Mouse (Mus musculus) kidney, postnatal 14 days (tissue): Measurements from ENCODE around the gene Gm16253.
A peak's percentile ranks its signal among the peaks of the same experiment; 100 is the strongest.

Experiments used
- DNase-seq: peaks from one replicate; pipeline ENCODE4 v3.0.0; 2022; ENCODE audit warnings: mixed read lengths

The Gm16253 gene

GRCm38 (mm10) chr3:96576690-96577541, at the start of gene Gm16253:
Gene Gm16253, plus strand, starts transcription at chr3:96576984.
- DNase-seq: peak; percentile 93

DNA sequence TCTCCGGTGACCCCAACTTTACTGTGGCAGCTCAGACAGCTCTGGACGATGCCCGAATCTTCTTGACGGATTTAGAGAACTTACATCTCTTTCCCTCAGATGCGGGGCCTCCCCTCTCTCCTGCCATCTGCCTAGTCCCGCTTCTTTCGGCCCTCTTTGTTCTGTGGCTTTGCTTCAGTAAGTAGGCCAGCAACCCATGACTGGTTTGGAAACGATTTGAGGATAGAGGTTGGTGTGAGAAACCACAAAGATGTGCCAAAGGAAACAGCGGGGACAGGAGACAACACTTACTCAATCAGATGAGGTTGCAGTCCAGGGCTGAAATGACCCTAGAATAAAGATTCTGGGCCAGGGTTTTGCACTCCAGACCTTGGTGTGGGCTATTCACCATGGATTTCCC, 48.3 kb upstream of the Gm16253 start:
- no peak for DNase-seq

DNA sequence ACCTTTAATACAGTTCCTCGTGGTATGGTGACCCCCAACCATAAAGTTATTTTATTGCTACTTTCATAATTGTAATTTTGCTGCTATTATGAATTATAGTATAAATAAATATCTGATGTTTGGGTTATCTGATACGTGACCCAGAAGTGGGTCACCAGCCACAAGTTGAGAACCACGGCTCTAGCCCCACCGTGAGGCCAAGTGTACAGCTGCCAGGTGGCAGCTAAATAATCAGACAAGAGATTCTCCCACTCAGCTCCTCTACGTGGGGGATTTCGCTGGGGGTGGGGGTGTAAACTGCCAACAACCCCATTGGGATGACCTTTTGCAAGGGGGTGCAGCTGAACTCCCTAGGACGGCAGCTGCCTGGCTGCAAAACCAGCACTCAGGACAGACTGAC, 44.7 kb upstream of the Gm16253 start:
- DNase-seq: no peak

DNA sequence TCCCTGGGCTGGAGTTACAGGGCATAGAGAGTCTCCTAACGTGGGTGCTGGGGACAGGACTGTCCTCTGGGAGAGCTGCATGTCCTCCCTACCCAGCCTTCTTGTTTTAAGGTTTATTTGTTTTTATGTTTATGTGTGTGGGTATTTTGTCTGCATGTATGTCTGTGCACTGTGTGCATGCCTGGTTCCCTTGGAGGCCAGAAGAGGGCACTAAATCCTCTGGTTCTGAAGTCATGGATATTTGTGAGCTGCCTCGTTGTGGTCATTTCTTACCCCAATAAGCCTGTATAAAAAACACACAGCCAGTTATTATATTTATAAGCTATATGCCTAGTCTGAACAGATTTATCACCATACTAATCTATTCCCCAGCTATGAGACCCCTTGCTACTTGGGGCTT, 42.5 kb upstream of the Gm16253 start:
- no peak for DNase-seq

- no peak for DNase-seq
Measured at GRCm38 (mm10) chr3:96539316-96539715, 37.5 kb upstream of the Gm16253 start.

GRCm38 (mm10) chr3:96540740-96541139, 36.0 kb upstream of the Gm16253 start:
- no peak for DNase-seq

DNA sequence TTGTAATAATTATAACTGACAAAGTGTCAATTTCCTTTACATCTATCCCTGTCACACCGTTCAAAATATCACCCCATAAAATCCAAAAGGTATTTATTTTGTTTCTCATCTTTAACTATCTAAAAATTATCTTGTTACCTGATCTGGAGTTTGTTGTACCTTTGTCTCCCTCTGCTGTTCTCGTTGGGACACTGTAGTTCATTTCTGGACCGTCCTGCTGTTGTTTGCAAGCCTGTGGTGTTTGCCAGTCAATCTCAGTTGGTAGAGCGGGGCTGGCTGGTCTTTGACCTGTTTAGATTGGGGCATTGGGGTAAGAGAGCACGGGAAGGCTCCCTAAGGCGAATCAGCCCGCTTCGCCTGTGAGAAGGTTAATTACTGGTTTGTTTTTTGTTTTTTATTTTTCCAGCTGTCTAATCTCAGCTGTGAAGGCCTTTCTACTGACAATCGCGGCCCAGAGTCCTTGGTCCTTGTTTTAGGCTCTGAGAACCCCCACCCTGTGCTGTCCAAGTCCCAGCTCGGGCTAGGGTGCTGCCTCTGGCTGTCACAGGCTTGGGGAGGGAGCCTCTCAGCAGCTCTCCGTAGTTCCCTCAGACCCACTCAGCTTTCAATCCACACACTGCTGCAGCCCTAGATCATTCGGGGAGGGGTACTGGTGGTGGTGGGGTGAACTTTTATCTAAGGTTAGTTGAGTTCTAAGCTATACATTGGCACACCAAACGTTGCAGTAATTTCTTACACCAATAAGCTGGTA, 35.3 kb upstream of the Gm16253 start:
- no peak for DNase-seq

- DNase-seq: no peak
Measured at GRCm38 (mm10) chr3:96542554-96542953, 34.2 kb upstream of the Gm16253 start.

DNA sequence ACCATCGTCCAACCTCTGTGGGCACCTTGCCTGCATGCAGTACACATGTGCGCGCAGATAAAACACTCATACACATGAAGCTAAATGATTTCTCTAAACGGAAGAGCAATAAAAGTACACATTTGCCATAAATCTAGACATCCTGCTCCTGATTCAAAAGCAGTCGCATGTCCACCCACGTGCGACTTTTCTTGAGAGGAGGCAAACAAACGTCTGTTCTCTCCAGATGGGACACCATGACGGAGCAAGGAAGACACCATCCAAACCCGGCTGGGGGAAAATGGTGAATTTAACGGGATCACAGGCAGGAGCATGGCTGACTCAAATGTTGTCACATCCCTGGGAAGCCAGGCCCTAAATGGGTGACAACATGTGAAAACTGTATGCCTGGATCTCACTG, 33.4 kb upstream of the Gm16253 start:
- DNase-seq: no peak

- no peak for DNase-seq
Measured at GRCm38 (mm10) chr3:96545565-96545964, 31.2 kb upstream of the Gm16253 start.

DNA sequence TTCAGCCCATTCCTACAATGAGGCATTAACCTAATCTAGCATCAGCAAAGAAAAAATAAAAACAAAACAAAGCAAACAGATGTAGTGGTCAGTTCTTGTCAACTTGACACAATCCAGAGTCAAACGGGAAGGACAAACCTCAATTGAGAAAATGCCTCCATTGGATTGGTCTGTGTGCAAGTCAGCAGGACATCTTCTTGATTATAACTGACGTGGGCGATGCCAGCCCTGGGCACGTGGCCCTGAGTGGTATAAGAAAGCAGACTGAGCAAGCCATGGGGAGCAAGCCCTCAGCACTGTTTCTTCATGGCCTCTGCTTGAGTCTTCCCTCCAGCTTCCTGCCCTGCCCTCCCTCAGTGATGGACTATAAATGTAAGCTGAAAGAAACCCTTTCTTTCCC, 29.9 kb upstream of the Gm16253 start:
- no peak for DNase-seq

- peak; percentile 84 for DNase-seq
Measured at GRCm38 (mm10) chr3:96547389-96547960, 29.3 kb upstream of the Gm16253 start.

DNA sequence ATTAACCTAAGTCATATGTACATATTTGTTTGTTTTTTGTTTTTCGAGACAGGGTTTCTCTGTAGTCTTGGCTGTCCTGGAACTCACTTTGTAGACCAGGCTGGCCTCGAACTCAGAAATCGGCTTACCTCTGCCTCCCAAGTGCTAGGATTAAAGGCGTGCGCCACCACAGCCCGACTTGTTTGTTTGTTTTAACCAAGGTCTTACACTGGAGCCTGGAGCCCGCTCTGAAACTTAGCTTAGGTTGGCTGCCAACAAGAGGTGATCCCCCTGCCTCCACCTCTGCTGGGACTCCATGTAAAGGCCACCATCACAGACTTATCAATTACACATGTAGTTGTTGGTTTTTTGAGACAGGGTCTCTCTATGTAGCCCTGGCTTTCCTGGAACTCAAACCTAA, 28.0 kb upstream of the Gm16253 start:
- DNase-seq: no peak

DNA sequence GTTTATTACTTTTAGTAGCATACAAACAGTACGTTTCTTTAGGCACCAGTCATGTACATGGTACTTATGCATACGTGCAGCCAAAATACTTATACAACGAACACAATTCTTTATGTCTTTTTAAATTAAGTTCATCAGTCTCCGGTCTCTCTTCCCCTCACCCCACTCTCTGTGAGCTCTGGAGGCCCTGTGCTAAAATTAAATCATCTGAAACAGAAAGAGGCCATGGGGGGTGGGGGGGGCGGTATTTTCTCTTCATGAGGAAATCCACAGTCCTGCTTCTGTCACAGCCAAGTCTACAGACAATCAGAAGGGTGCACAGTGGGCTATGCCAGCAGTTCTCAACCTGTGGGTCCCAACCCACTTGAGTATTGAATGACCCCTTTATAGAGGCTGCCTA, 27.4 kb upstream of the Gm16253 start:
- DNase-seq: no peak

DNA sequence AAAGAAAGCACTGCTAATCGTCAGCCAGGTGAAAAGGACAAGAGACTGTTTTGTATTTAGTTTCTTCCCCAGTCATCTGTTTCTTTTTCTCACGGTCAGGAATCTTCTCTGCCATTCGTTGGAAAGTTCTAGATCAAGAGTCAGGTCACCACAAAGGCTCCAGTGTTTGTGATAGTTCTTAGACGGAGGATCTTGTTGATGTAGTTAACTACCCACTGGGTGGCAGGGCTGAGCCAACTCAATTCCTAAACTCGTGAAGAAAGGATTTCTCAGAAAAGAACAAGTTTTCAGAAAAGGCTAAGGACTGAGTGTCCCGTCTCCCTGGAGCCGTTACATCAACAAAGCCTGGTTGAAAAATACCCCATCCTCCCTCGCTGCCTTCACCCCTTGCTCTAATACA, 25.6 kb upstream of the Gm16253 start:
- DNase-seq: peak; percentile 84

DNA sequence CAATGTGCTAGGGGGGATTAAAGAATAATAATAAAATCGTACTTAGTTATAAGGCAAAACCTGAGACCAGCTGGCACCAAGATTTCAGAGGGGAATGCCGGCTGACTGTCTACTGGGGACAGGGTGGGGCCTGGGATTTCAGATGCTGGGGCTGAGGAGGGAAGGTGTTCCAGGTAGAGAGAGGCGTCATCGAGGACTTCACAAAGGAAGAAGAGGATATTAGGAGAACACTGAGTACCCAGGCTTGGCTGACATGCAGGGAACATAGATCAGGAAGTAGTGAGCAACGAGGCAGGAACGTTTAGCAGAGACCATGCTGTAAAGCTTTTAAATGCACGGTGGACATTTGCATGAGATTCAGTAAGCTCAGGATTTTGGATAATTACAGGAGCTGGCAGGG, 24.9 kb upstream of the Gm16253 start:
- DNase-seq: no peak

DNA sequence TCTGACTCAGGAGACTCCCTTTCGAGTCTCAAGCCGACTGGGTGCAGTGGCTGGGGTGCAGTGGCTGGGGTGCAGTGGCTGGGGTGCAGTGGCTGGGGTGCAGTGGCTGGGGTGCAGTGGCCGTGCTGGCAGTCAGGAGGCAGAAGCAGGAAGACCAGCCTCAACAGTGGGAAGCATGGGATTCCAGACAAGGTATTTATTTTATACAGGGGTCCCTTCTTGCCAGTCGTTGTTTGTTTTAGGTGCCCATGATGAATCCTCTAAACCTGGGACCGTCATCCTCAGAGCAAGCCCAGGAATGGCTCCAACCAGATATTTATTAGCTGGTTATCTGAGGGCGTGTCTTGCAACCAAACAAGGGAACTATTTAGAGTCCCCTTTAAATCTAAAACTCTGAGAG, 23.2 kb upstream of the Gm16253 start:
- no peak for DNase-seq

DNA sequence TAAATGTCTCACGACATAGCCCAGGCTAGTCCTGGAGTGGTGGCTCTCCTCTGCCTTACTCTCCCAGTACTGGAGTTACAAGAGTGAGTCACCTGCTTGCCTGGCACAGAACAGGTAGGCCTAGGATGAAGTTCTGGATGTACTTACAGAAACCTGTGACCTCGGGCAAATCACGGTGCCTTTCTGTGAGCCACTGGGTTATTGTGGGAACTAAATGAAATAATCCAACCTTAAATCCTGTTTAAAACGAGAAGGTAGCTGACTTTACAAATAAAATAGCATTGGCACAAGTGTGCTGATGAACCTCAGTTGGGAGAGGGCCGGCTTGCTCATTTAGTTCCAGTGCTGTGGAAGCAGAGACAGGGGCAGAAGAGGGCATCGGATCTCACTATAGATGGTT, 22.5 kb upstream of the Gm16253 start:
- DNase-seq: no peak

GRCm38 (mm10) chr3:96555041-96555596, 21.7 kb upstream of the Gm16253 start:
- DNase-seq: peak; percentile 91

DNA sequence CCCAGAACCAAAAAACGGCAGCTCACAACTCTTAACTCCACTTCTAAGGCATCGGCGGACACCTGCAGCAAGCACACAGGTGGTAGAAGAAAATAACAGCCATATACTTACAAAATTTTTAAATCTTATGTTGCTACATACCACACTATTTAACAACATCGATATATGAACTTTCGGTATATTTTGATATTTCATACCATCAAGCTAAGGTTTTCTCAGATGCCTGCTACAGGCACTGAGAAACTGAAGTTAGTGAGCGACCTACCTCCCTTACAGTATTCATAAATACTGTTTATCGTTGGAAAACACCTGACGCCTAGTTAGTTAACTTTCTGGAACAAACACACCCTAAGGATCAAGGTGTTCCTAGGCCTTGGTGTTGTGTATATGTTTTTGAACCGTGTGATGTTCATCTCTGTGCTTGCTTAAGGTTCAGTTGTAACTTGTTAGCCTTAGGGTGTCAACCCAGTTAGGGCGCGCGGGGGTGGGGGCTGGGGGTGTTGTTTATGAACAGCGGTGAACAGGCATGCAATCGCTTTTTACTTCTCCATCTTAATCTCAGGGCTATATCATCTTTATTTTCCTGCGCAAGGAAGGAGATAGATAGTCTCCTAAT, 20.7 kb upstream of the Gm16253 start:
- no peak for DNase-seq

GRCm38 (mm10) chr3:96556651-96557635, 19.8 kb upstream of the Gm16253 start:
- no peak for DNase-seq

DNA sequence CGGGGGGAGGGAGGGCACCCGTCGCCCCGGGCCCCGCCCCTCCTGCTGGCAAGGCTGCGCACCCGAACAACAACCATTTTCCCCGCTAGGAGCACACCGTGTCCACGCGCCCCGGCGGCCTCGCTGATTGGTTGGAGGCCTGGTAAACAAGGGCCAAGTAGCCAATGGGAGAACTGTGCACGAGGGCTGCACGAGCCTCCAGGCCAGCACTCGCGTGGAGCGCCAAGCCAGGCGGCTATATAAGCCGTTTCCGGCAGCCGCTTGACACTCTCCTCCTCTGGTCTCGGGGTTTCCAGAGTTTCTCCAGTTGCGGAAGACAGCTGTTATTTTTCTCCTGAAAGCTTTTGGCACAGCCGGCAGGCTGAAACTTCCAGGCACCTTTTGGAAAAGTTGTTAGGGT, 19.1 kb upstream of the Gm16253 start, which contains the start of gene Txnip:
TSS of gene Txnip (plus strand) at position 264 of the 400 bp plus-strand sequence.
- DNase-seq: peak; percentile 100
